Mouse (Mus musculus) hindbrain, postnatal 0 days (tissue): ENCODE measurements around the gene Eef1akmt1. TPM values are rescaled to one million over a fixed set of nuclear protein-coding genes. Genes with fewer than 3 reads are reported as not detected.
A peak's percentile ranks its signal among the peaks of the same experiment; 100 is the strongest.

Experiments used
- ATAC-seq: fragments of 200-750 bp; cut with Nextera tagmentation; 2 replicates; pipeline ENCODE4 v1.8.0; 2017; ENCODE audit warnings: mild to moderate bottlenecking, moderate TSS enrichment, moderate library complexity
- DNase-seq: peaks from one replicate; pipeline ENCODE4 v3.0.0-alpha.2; 2015; ENCODE audit warnings: low spot score
- H3K27ac ChIP-seq: fragments of 300-500 bp; sonication (generic); 2 replicates; pipeline ENCODE4 v1.5.1; 2014; ENCODE audit warnings: mild to moderate bottlenecking
- H3K27me3 ChIP-seq: fragments of 300-500 bp; sonication (generic); 2 replicates; pipeline ENCODE4 v1.6.1; 2014; ENCODE audit warnings: low read length, mixed read lengths; ENCODE audit not compliant: insufficient read depth
- H3K36me3 ChIP-seq: fragments of 300-500 bp; sonication (generic); 2 replicates; pipeline ENCODE4 v1.6.1; 2014; ENCODE audit warnings: low read length, mixed read lengths; ENCODE audit not compliant: insufficient read depth
- H3K4me1 ChIP-seq: fragments of 300-500 bp; sonication (generic); 2 replicates; pipeline ENCODE4 v1.6.1; 2014; ENCODE audit warnings: antibody characterized with exemption, low read length, mixed read lengths; ENCODE audit not compliant: insufficient read depth
- H3K4me2 ChIP-seq: fragments of 300-500 bp; sonication (generic); 2 replicates; pipeline ENCODE4 v1.6.1; 2014; ENCODE audit warnings: low read depth, mild to moderate bottlenecking, low read length, moderate library complexity, mixed read lengths
- H3K4me3 ChIP-seq: fragments of 300-500 bp; sonication (generic); 2 replicates; pipeline ENCODE4 v1.5.1; 2014; ENCODE audit warnings: low read length
- H3K9ac ChIP-seq: fragments of 300-500 bp; sonication (generic); replicated peaks from 2 replicates; pipeline ENCODE4 v1.6.1; 2014; ENCODE audit warnings: mild to moderate bottlenecking, low read length, moderate library complexity, mixed read lengths
- H3K9me3 ChIP-seq: fragments of 300-500 bp; sonication (generic); 2 replicates; pipeline ENCODE4 v1.6.1; 2016; ENCODE audit warnings: low read length, mixed read lengths
- CTCF ChIP-seq: IDR thresholded peaks from 2 replicates; pipeline ENCODE4 v1.5.1; 2016; ENCODE audit warnings: antibody characterized with exemption, control low read depth, low read depth
- WGBS: fragments of 180-500 bp; shearing (Covaris S2); extraction: QIAGEN DNeasy Blood & Tissue Kit; methylation state at CpG from one replicate; pipeline ENCODE4 v1.1.7; 2014; 5-methylcytosine and 5-hydroxymethylcytosine counted together
- polyA plus RNA-seq: library from polyadenylated mRNA; unstranded; fragments of >200 nt; fragmentation: Nextera tagmentation; extraction: Ambion mirVana; gene quantifications from 2 replicates; pipeline ENCODE4 v1.2.1, GENCODE M21; 2015
- total RNA-seq: library from RNA; depleted of rRNA; stranded (reverse); fragments of >200 nt; gene quantifications from 2 replicates; pipeline ENCODE4 v1.2.3, GENCODE M21; 2014

Eef1akmt1 gene
- total and polyA plus RNA-seq, 2 experiments from 2014 or later, result 32.9 to 69.9 TPM

GRCm38 (mm10) chr14:57552945-57553344 is 18.5 kb downstream of the Eef1akmt1 start:
- Histone ChIP-seq H3K9ac (no peak overlapping the region), H3K36me3 (no peaks in the 10 kb centered on the region), H3K9me3 (no peaks in the 10 kb centered on the region), H3K4me3 (no peak overlapping the region), H3K27me3 (no peaks in the 10 kb centered on the region), H3K27ac (no peak overlapping the region), H3K4me1 (no peaks in the 10 kb centered on the region), H3K4me2 (no peak overlapping the region)
- ATAC-seq (no peak), DNase-seq (no peak)
- TF ChIP-seq CTCF, result no peak

- TF ChIP-seq CTCF, result no peak
- H3K9ac ChIP-seq, result 0 out of 2 replicates have a peak overlapping the region, but pooled peaks have one; percentile 17
- H3K4me2 ChIP-seq, result no peak overlapping the region
- 83% methylated on average over 5 of the region's 5 CpGs for WGBS
- no peak overlapping the region for H3K4me3 ChIP-seq
- no peaks in the 10 kb centered on the region for H3K36me3 ChIP-seq
- DNase-seq (no peak), ATAC-seq (no peak)
- H3K4me1 ChIP-seq, result no peaks in the 10 kb centered on the region
- no peaks in the 10 kb centered on the region for H3K27me3 ChIP-seq
- no peak overlapping the region for H3K27ac ChIP-seq
- H3K9me3 ChIP-seq, result no peaks in the 10 kb centered on the region
These were observed 24.4 kb downstream of the Eef1akmt1 start for GRCm38 (mm10) chr14:57547062-57547461.

GRCm38 (mm10) chr14:57546557-57547021 is 24.8 kb downstream of the Eef1akmt1 start:
- Histone ChIP-seq H3K27me3 (no peaks in the 10 kb centered on the region), H3K9ac (0 out of 2 replicates have a peak overlapping the region, but pooled peaks have one; percentile 17), H3K36me3 (no peaks in the 10 kb centered on the region), H3K4me2 (no peak overlapping the region), H3K9me3 (no peaks in the 10 kb centered on the region), H3K4me1 (no peaks in the 10 kb centered on the region), H3K27ac (0 out of 2 replicates have a peak overlapping the region, but pooled peaks have one; percentile 20), H3K4me3 (no peak overlapping the region)
- 25% methylated on average over 13 of the region's 13 CpGs for WGBS
- no peak for DNase-seq
- no peak for ATAC-seq
- no peak for TF ChIP-seq CTCF

GRCm38 (mm10) chr14:57546131-57546530 is 25.3 kb downstream of the Eef1akmt1 start:
- Histone ChIP-seq H3K27ac (no peak overlapping the region), H3K4me2 (no peak overlapping the region), H3K9ac (no peak overlapping the region), H3K9me3 (no peaks in the 10 kb centered on the region), H3K27me3 (no peaks in the 10 kb centered on the region), H3K4me3 (no peak overlapping the region), H3K36me3 (no peaks in the 10 kb centered on the region), H3K4me1 (no peaks in the 10 kb centered on the region)
- ATAC-seq (no peak), DNase-seq (no peak)
- no peak for TF ChIP-seq CTCF
- WGBS, result 87% methylated on average over 8 of the region's 8 CpGs

GRCm38 (mm10) chr14:57545526-57545925 is 25.9 kb downstream of the Eef1akmt1 start:
- no peaks in the 10 kb centered on the region for H3K27me3 ChIP-seq
- no peaks in the 10 kb centered on the region for H3K36me3 ChIP-seq
- no peak overlapping the region for H3K4me2 ChIP-seq
- H3K4me3 ChIP-seq, result no peak overlapping the region
- no peak overlapping the region for H3K9ac ChIP-seq
- whole genome bisulfite sequencing, result 91% methylated on average over 17 of the region's 17 CpGs
- TF ChIP-seq CTCF, result no peak
- H3K4me1 ChIP-seq, result no peaks in the 10 kb centered on the region
- ATAC-seq (no peak), DNase-seq (no peak)
- no peaks in the 10 kb centered on the region for H3K9me3 ChIP-seq
- no peak overlapping the region for H3K27ac ChIP-seq

- no peak overlapping the region for H3K27ac ChIP-seq
- no peak overlapping the region for H3K4me3 ChIP-seq
- no peak for DNase-seq
- WGBS, result 95% methylated on average over 13 of the region's 13 CpGs
- no peaks in the 10 kb centered on the region for H3K36me3 ChIP-seq
- TF ChIP-seq CTCF, result no peak
- no peaks in the 10 kb centered on the region for H3K27me3 ChIP-seq
- H3K4me1 ChIP-seq, result no peaks in the 10 kb centered on the region
- no peaks in the 10 kb centered on the region for H3K9me3 ChIP-seq
- ATAC-seq, result no peak
- H3K4me2 ChIP-seq, result no peak overlapping the region
- no peak overlapping the region for H3K9ac ChIP-seq
These were observed 27.9 kb downstream of the Eef1akmt1 start for GRCm38 (mm10) chr14:57543420-57544039.

GRCm38 (mm10) chr14:57542231-57542630 is 29.2 kb downstream of the Eef1akmt1 start:
- 59% methylated on average over 34 of the region's 34 CpGs for WGBS
- no peak overlapping the region for H3K9ac ChIP-seq
- H3K4me3 ChIP-seq, result no peak overlapping the region
- H3K27ac ChIP-seq, result no peak overlapping the region
- no peak for TF ChIP-seq CTCF
- H3K36me3 ChIP-seq, result no peaks in the 10 kb centered on the region
- no peaks in the 10 kb centered on the region for H3K27me3 ChIP-seq
- DNase-seq (no peak), ATAC-seq (no peak)
- peaks cover 7% of the 10 kb centered on the region; the same call in 1 of the 2 replicates for H3K4me1 ChIP-seq
- H3K9me3 ChIP-seq, result no peaks in the 10 kb centered on the region
- no peak overlapping the region for H3K4me2 ChIP-seq
